Mouse (Mus musculus) adrenal gland, postnatal 36 days (tissue): ENCODE data around the gene Sema4f. TPM values are rescaled to one million over a fixed set of nuclear protein-coding genes. Genes with fewer than 3 reads are reported as not detected.

ENCODE experiments used
- DNase-seq, 2 experiments: peaks; one replicate each; pipeline ENCODE4 v3.0.0; 2021; ENCODE audit warnings: mixed read lengths in 1 of 2
- long read RNA-seq, 2 experiments: library from polyadenylated mRNA; stranded (forward); transcript quantifications; one replicate each; pipeline ENCODE4 v2.0.0; 2021; ENCODE audit warnings: borderline sequencing depth in 2 of 2
- total RNA-seq, 2 experiments: library from RNA; stranded (reverse); gene quantifications; 2 replicates each; pipeline ENCODE4 v1.2.3; 2021

Gene Sema4f
- under 1 TPM; 0.66 to 0.69 TPM for total RNA-seq
- long read RNA-seq, experiment 1, partial matches to known transcripts, result 1 of 1 reads
- long read RNA-seq, experiment 1, other reads (novel, unspliced or antisense), result 0 of 1 reads
- long read RNA-seq, experiment 2, full-length matches to known transcripts, result 1 of 1 reads
- long read RNA-seq, experiment 2, partial matches to known transcripts, result 0 of 1 reads
- long read RNA-seq, experiment 2, other reads (novel, unspliced or antisense), result 0 of 1 reads

- DNase-seq, result peak; percentile 21 to 62
Observed at GRCm38 (mm10) chr6:82939167-82939912, at the start of gene Sema4f. Gene Sema4f, minus strand, starts transcription at chr6:82939769.

DNA sequence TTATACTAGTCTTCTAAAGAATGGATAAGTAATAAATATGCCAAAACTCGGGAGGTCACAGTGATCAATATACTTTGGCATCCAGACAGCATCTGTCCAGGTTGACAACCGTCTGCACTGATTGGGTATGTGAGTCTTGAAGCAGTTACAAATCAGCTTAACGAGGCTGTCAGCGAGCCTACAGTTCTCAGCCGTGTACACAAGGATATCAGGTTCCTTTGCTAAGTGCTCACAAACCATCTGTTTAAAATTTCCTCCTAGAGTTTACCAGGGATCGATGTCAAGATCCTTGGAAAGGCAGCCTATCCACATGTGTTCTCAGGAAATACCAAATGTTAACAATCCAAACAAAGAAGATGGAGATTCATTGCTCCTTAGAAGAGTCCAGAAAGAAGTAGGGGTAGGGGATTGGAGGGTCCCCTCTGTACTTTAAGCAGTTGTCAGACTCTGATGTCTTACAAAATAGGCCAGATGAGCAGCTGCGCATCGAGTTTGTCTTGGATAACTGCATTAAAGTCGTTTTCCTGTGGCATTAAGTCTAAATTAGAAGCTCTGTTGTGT, 47.9 kb upstream of the Sema4f start:
- DNase-seq, result no peak

GRCm38 (mm10) chr6:82971031-82971430, 31.5 kb upstream of the Sema4f start:
- DNase-seq, result peak; percentile 26 to 57

GRCm38 (mm10) chr6:82969249-82970084, 29.9 kb upstream of the Sema4f start:
- DNase-seq, result no peak

DNA sequence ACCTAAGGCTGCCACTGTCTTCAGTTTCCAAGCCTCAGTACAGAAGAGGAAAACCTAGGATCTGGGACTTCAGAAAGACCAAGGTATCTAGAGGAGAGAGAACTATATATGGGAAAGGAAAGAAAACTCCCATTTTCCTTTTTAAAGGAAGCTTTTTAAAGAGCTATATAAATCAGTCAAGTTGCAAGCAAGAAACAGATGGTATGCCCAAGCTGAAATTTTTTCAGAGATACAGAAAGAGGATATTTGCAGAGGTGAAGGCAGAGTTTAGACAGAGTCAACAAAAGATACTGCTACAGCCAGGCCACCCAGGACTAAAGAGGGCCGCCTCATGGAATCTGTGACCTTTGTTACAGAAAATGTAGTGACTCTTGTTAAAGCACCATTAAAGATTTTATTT, 22.1 kb upstream of the Sema4f start:
- no peak for DNase-seq

DNA sequence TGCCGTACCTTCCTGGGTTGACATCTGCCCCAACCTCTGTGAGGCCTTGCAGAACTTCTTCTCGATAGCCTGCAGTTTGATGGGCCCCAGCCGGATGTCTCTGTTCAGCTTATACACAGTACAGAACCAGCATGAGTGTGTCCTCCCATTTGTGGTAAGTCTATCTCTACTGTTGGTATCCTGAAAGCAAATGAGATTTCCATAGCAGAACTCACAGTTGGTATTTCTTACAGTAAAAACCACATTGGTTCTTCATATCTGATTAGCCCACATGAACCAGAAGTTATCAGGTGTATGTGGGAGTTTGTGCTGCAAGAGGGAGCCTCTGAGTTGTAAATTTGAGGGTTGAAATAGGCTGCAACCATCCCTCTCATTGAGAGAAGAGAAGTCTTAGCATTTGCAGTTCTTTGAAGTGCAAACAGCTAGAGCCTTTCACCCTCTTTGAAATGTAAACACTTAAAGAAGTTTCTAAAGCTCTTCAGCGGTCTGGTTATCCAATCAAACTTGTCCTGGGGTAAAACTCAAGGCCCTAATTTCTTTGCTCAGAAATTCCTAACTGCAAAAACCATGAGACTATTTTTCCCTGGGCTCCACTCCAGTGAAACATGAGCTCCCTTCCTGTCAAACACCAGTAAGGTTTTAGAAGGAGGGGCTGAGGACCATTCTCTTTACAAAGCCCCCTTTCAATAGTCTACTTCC, 17.1 kb upstream of the Sema4f start:
- DNase-seq, result no peak

- no peak for DNase-seq
Observed at GRCm38 (mm10) chr6:82946651-82947050, 7.1 kb upstream of the Sema4f start, which contains the start of gene M1ap. Gene M1ap, plus strand, starts transcription at chr6:82946902.

- DNase-seq, result no peak
Observed at GRCm38 (mm10) chr6:82945750-82946149, 6.2 kb upstream of the Sema4f start.

DNA sequence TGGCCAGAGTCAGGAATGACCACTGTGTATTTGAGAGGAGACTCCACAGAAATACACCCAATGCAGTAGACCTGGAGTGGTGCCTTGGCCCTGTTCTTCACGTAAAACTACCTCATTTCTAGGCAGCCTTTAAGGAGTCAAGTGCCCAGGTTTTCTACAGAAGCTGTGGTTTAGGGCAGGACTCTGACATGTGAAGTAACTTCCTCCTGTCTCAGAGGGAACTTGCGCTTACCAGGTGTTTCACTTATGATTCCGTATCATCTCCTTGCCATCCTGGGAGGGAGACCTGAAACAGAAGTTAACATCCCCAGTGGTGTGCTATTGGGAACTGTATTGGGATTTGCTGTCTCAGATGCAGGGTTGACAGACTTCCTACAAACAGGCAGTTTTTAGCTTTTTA, 1.2 kb upstream of the Sema4f start:
- DNase-seq, result no peak

GRCm38 (mm10) chr6:82934616-82935230, 4.8 kb downstream of the Sema4f start:
- no peak for DNase-seq

GRCm38 (mm10) chr6:82927617-82928016, 12.0 kb downstream of the Sema4f start:
- no peak for DNase-seq

DNA sequence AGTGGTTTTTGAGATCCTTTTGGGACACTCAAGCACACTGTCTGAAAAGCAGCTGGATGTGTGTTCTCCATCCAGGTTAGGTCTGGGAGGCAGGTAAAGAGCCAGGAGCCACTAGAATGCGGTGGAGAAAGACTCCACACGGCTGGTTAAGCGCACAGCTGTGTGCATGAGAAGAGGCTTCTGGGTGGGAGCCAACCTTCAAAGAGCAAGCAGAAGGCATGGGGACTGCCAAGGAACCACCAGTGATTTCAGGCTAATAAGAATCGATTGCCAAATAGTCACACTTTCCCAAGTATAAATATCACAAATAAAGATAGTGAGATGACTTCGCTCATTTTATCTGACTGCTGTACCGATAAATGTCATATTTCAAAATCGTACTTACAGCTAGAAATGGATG, 13.0 kb downstream of the Sema4f start:
- no peak for DNase-seq

GRCm38 (mm10) chr6:82926106-82926505, 13.5 kb downstream of the Sema4f start:
- no peak for DNase-seq

DNA sequence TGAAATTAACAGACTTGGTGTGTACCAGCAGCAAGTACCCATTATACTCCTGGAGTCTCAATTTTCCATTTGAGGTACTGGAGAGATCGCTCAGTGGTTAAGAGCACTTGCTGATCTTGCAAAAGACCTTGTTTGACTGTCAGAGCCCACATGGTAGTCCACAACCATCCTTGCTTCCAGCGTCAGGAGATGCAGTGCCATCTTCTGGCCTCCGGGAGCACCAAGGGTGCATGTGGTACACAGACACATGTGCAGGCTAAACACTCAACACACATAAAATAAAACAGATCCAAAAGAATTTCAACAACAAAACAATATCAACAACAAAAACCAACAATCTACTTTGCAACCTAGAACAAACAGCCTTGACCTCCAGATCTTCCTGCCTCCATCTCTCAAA, 14.6 kb downstream of the Sema4f start:
- no peak for DNase-seq

GRCm38 (mm10) chr6:82921426-82922224, 17.9 kb downstream of the Sema4f start:
- DNase-seq, result no peak

DNA sequence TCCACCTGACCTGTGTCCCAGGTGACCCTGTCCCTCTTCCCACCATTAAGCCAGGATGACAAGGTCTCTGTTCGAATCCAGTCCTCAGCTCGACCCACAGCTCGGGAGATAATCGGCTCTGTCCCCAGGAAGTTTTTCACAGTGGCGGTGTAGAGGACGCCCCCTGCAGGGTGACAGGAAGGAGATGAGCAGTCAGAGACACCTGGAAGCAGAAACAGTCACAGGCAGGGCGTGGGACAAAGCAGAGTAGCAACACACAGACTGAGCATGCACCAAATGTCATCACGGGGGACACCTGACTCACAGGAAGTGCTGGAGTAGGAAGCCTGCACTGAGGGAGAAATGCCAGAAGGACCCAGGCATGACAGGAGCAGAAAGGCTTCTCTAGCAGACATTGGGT, 20.0 kb downstream of the Sema4f start:
- no peak for DNase-seq

DNA sequence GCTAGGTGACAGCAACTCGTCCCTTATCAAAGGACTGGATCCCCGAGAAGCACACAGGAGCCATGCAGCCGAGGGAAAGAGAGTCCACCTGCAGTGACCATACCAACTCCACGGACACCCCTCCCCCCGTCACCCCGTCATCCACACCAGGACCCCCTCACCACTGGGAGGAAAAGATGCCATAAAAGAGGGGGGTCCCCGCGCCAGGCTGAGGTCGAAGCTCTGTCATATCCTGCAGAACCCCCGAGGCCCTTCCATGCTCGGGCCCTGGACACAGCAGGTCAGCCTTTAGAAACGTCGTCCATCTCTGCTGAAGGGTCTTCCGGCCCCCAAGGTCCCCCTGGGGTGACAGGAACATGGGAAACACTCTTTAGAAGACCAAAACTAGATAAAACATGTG, 21.2 kb downstream of the Sema4f start:
- no peak for DNase-seq

DNA sequence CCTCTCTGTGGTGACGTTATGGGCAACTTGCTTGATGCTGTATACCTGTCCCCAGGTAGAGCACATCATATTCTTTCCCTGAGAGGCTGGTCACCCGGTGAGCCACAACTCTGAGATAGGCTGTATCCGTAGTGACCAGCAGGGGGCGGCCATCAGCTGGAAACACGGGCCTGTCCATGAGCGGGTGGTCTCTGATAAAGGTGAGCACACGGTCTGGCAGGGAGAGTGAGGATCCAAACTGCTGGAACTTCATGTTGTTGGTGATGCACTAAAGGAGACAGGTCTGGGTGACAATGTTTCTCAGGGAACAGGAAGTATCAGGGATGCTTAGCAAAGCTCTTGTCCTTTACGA, 21.8 kb downstream of the Sema4f start:
- DNase-seq, result peak; percentile 55 to 58

- no peak for DNase-seq
Observed at GRCm38 (mm10) chr6:82917076-82917777, 22.3 kb downstream of the Sema4f start.

DNA sequence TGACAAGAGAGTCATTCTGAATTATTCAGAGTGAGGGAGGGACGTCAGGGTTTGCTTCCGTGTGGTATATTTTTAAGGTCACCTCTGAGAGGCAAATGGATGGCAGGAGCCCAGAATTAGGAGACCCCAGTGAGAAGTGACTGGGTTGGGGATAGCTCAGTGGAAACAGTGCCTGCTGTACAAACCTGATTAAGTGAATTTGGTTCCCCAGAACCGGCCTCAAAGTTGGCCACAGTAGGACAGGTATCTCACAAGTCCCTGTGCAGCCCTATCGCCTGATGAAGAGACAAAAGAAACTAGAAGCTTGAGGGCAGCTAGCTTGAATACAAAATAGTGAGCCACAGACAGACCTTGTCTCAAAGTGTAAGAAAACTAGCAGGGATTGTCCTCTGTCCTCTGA, 23.1 kb downstream of the Sema4f start:
- no peak for DNase-seq
